Mouse (Mus musculus): ENCODE measurements around the gene Golga7b. TPM values are rescaled to one million over a fixed set of nuclear protein-coding genes. Genes with fewer than 3 reads are reported as not detected.

Golga7b gene
- total and polyA plus RNA-seq, 3 experiments = 0.27 to 2.0 TPM; not detected in 1

- Histone ChIP-seq H3K9ac (ENCODE audit: control insufficient read depth, low read depth, low read length, poor library complexity, severe bottlenecking) (no peak overlapping the region), H3K27me3 (ENCODE audit: control insufficient read depth in 1 of 2, insufficient read depth in 2 of 2, low read length in 2 of 2) (no peaks in the 10 kb centered on the region; a peak in 1 of 4 replicates), H3K4me1 (ENCODE audit: control insufficient read depth in 1 of 2, insufficient read depth in 2 of 2, low read length in 2 of 2) (no peaks in the 10 kb centered on the region), H3K36me3 (ENCODE audit: control insufficient read depth in 1 of 2, insufficient read depth in 2 of 2, low read length in 2 of 2) (no peaks in the 10 kb centered on the region), H3K9me3 (replicated peaks; ENCODE audit: insufficient read depth, low read length) (no peaks in the 10 kb centered on the region), H3K79me2 (ENCODE audit: control insufficient read depth, insufficient read depth, low read length, poor library complexity) (no peaks in the 10 kb centered on the region), H3K4me3 (ENCODE audit: control insufficient read depth in 1 of 2, insufficient read depth in 1 of 2, low read depth in 2 of 2, low read length in 2 of 2) (no peak overlapping the region), H3K27ac (ENCODE audit: control insufficient read depth, low read depth, low read length) (no peak overlapping the region)
- no peak for TF ChIP-seq USF1 (IDR thresholded peaks at IDR 0.05; ENCODE audit: low read depth, low read length)
- no peak for TF ChIP-seq MAFK (IDR thresholded peaks at IDR 0.05; ENCODE audit: borderline replicate concordance, low read depth, low read length)
- TF ChIP-seq CHD1 (IDR thresholded peaks at IDR 0.05; ENCODE audit: low read depth, low read length) = no peak
- no peak for TF ChIP-seq USF2 (IDR thresholded peaks at IDR 0.05; ENCODE audit: borderline replicate concordance in 1 of 2, insufficient read depth in 1 of 2, low read depth in 1 of 2, low read length in 2 of 2)
- TF ChIP-seq EP300 (IDR thresholded peaks at IDR 0.05; ENCODE audit: low read depth in 1 of 2, low read length in 2 of 2) = no peak
- no peak for TF ChIP-seq UBTF (IDR thresholded peaks at IDR 0.05; ENCODE audit: borderline replicate concordance, insufficient read depth, low read depth, low read length)
- TF ChIP-seq ETS1 (IDR thresholded peaks at IDR 0.05; ENCODE audit: low read depth, low read length) = no peak
- no peak for TF ChIP-seq RAD21 (IDR thresholded peaks at IDR 0.05; ENCODE audit: low read depth, low read length)
- TF ChIP-seq ZKSCAN1 (IDR thresholded peaks at IDR 0.05; ENCODE audit: low read depth, low read length) = no peak
- no peak for TF ChIP-seq ZMIZ1 (IDR thresholded peaks at IDR 0.05; ENCODE audit: low read depth, low read length)
- no peak for TF ChIP-seq TAL1 (IDR thresholded peaks at IDR 0.05; ENCODE audit: low read length)
- TF ChIP-seq POLR2AphosphoS5 (IDR thresholded peaks at IDR 0.05; ENCODE audit: borderline replicate concordance, low read depth, low read length) = no peak
- no peak for TF ChIP-seq POLR2AphosphoS2 (IDR thresholded peaks at IDR 0.05; ENCODE audit: low read length)
- DNase-seq (ENCODE audit: low read depth, low spot score) = no peak
Observed at GRCm38 (mm10) chr19:42270119-42270518, 22.7 kb downstream of the Golga7b start.

- Histone ChIP-seq H3K27ac (ENCODE audit: control insufficient read depth, low read depth, low read length) (no peak overlapping the region), H3K4me3 (ENCODE audit: control insufficient read depth in 1 of 2, insufficient read depth in 1 of 2, low read depth in 2 of 2, low read length in 2 of 2) (no peak overlapping the region), H3K27me3 (ENCODE audit: control insufficient read depth in 1 of 2, insufficient read depth in 2 of 2, low read length in 2 of 2) (no peaks in the 10 kb centered on the region; a peak in 1 of 4 replicates), H3K9me3 (replicated peaks; ENCODE audit: insufficient read depth, low read length) (no peaks in the 10 kb centered on the region), H3K4me1 (ENCODE audit: control insufficient read depth in 1 of 2, insufficient read depth in 2 of 2, low read length in 2 of 2) (no peaks in the 10 kb centered on the region), H3K36me3 (ENCODE audit: control insufficient read depth in 1 of 2, insufficient read depth in 2 of 2, low read length in 2 of 2) (no peaks in the 10 kb centered on the region), H3K9ac (ENCODE audit: control insufficient read depth, low read depth, low read length, poor library complexity, severe bottlenecking) (no peak overlapping the region), H3K79me2 (ENCODE audit: control insufficient read depth, insufficient read depth, low read length, poor library complexity) (no peaks in the 10 kb centered on the region)
- no peak for DNase-seq (ENCODE audit: low read depth, low spot score)
- TF ChIP-seq CHD1 (IDR thresholded peaks at IDR 0.05; ENCODE audit: low read depth, low read length) (no peak), HCFC1 (IDR thresholded peaks at IDR 0.05; ENCODE audit: low read depth, low read length) (no peak), USF2 (IDR thresholded peaks at IDR 0.05; ENCODE audit: borderline replicate concordance in 1 of 2, insufficient read depth in 1 of 2, low read depth in 1 of 2, low read length in 2 of 2) (no peak), NRF1 (IDR thresholded peaks at IDR 0.05; ENCODE audit: insufficient read depth, low read depth, low read length, poor library complexity, severe bottlenecking) (no peak), CHD2 (IDR thresholded peaks at IDR 0.05; ENCODE audit: low read length) (no peak), MAX (IDR thresholded peaks at IDR 0.05; ENCODE audit: low read length) (no peak), TCF12 (IDR thresholded peaks at IDR 0.05; ENCODE audit: low read depth, low read length) (no peak), GATA1 (IDR thresholded peaks at IDR 0.05; ENCODE audit: low read depth, low read length) (no peak), MAFK (IDR thresholded peaks at IDR 0.05; ENCODE audit: borderline replicate concordance, low read depth, low read length) (no peak), TAL1 (IDR thresholded peaks at IDR 0.05; ENCODE audit: low read length) (no peak), ZC3H11A (IDR thresholded peaks at IDR 0.05; ENCODE audit: low read depth, low read length) (no peak), TBP (IDR thresholded peaks at IDR 0.05; ENCODE audit: low read depth, low read length) (no peak), EP300 (IDR thresholded peaks at IDR 0.05; ENCODE audit: low read depth in 1 of 2, low read length in 2 of 2) (no peak), SIN3A (IDR thresholded peaks at IDR 0.05; ENCODE audit: low read length) (no peak), ELF1 (IDR thresholded peaks at IDR 0.05; ENCODE audit: low read depth, low read length) (no peak), ZKSCAN1 (IDR thresholded peaks at IDR 0.05; ENCODE audit: low read depth, low read length) (no peak), RAD21 (IDR thresholded peaks at IDR 0.05; ENCODE audit: low read depth, low read length) (no peak)
Observed at GRCm38 (mm10) chr19:42271182-42271581, 23.8 kb downstream of the Golga7b start.
